Mouse (Mus musculus) kidney, embryonic 15.5 days (tissue): ENCODE data around the gene Sympk. TPM values are rescaled to one million over a fixed set of nuclear protein-coding genes. Genes with fewer than 3 reads are reported as not detected.
"Not testable (repeated sequence)": the region's sequence is repeated elsewhere in the genome, so short reads cannot be mapped to it uniquely, and the experiment has no call there.

Experiments
- ATAC-seq: fragments of 200-750 bp; cut with Nextera tagmentation; replicated peaks from 2 replicates; pipeline ENCODE4 v1.8.0; 2017; ENCODE audit warnings: moderate TSS enrichment; ENCODE audit not compliant: low FRiP score
- H3K27ac ChIP-seq: fragments of 300-500 bp; sonication (generic); 2 replicates; pipeline ENCODE4 v1.5.1; 2015; ENCODE audit warnings: mild to moderate bottlenecking, inconsistent platforms
- H3K27me3 ChIP-seq: fragments of 300-500 bp; sonication (generic); 2 replicates; pipeline ENCODE4 v1.6.1; 2015; ENCODE audit warnings: inconsistent platforms
- H3K36me3 ChIP-seq: fragments of 300-500 bp; sonication (generic); 2 replicates; pipeline ENCODE4 v1.6.1; 2015; ENCODE audit warnings: inconsistent platforms
- H3K4me1 ChIP-seq: fragments of 300-500 bp; sonication (generic); 2 replicates; pipeline ENCODE4 v1.6.1; 2015; ENCODE audit warnings: inconsistent platforms
- H3K4me2 ChIP-seq: fragments of 300-500 bp; sonication (generic); 2 replicates; pipeline ENCODE4 v1.6.1; 2015; ENCODE audit warnings: moderate library complexity, mild to moderate bottlenecking, inconsistent platforms
- H3K4me3 ChIP-seq: fragments of 300-500 bp; sonication (generic); replicated peaks from 2 replicates; pipeline ENCODE4 v1.5.1; 2015; ENCODE audit warnings: mild to moderate bottlenecking, inconsistent platforms
- H3K9ac ChIP-seq: fragments of 300-500 bp; sonication (generic); 2 replicates; pipeline ENCODE4 v1.6.1; 2015; ENCODE audit warnings: mild to moderate bottlenecking, inconsistent platforms
- H3K9me3 ChIP-seq: fragments of 300-500 bp; sonication (generic); replicated peaks from 2 replicates; pipeline ENCODE4 v1.6.1; 2016; ENCODE audit warnings: inconsistent platforms
- WGBS: fragments of 180-500 bp; shearing (Covaris S2); methylation state at CpG from one replicate; pipeline ENCODE4 v1.1.7; 2015; ENCODE audit warnings: mixed read lengths; 5-methylcytosine and 5-hydroxymethylcytosine counted together
- polyA plus RNA-seq: library from polyadenylated mRNA; unstranded; fragments of >200 nt; fragmentation: Nextera tagmentation; extraction: Ambion mirVana; gene quantifications from 2 replicates; pipeline ENCODE4 v1.2.1, GENCODE M21; 2015

The Sympk gene
- polyA plus RNA-seq, 1 experiment from 2014 or later: 38.4 TPM

DNA sequence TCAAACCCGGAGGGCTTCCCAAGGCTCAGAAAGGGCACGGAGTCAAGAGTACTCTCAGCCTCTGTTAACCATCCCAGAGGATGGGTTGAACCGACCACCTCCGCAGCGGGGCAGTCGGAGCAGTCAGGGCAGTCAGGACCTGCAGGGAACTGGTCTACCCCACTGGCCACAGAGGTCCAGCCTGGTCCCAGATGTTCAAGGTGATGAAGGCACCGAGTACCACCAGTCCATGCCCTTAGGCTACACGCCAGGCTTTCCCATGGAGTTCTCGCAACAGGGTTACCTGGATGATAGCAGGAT lies 30.6 kb downstream of the Sympk start:
- 63% methylated on average over 9 of the region's 9 CpGs for WGBS
- no peaks in the 10 kb centered on the region for H3K9me3 ChIP-seq
- H3K9ac ChIP-seq: no peak overlapping the region
- H3K27ac ChIP-seq: no peak overlapping the region
- no peaks in the 10 kb centered on the region for H3K27me3 ChIP-seq
- ATAC-seq: no peak; the same call in 1 of the 2 replicates
- H3K4me3 ChIP-seq: no peak overlapping the region
- peak overlapping the region; percentile 48 for H3K4me2 ChIP-seq
- peaks cover 48% of the 10 kb centered on the region for H3K36me3 ChIP-seq
- H3K4me1 ChIP-seq: peaks cover 9% of the 10 kb centered on the region

DNA sequence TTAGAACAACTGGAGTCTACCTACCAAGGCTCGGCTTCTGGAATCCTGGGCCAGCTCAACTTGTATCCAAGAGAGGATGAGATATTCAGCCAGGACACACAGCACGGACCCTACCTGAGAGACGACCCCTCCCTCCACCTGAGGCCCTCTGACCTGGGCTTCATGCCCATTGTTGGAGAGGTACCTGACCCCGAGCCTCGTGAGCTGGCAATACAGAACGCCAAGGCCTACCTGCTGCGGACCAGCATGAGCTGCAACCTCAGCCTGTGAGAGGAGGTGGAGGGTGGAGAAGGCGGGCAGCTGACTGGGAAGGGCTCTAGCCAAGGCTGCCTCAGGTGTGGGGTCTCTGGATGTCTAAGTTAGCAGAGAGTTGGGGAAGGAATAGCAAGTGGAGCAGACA lies 30.9 kb downstream of the Sympk start:
- 92% methylated on average over 8 of the region's 8 CpGs for WGBS
- Histone ChIP-seq H3K27me3 (no peaks in the 10 kb centered on the region), H3K9ac (no peak overlapping the region), H3K4me2 (no peak overlapping the region), H3K36me3 (peaks cover 44% of the 10 kb centered on the region), H3K4me1 (peaks cover 9% of the 10 kb centered on the region), H3K9me3 (no peaks in the 10 kb centered on the region), H3K27ac (no peak overlapping the region), H3K4me3 (no peak overlapping the region)
- ATAC-seq: no peak

DNA sequence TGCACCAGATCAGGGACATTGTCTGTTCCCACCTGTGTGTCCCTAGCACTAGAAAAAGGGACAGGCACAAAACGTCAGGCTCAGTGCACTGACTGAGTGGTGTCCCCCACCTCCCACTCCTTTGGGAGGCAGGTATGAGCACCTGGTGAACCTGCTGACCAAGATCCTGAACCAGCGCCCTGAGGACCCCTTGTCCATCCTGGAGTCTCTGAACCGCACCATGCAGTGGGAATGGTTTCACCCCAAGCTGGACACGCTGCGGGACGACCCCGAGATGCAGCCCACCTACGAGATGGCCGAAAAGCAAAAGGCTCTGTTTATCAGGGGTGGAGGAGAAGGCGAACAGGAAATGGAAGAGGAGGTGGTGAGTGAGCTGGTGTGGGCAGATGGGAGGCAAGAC lies 33.2 kb downstream of the Sympk start:
- H3K27me3 ChIP-seq: no peaks in the 10 kb centered on the region
- peaks cover 21% of the 10 kb centered on the region for H3K36me3 ChIP-seq
- no peak overlapping the region for H3K4me3 ChIP-seq
- H3K27ac ChIP-seq: no peak overlapping the region
- no peaks in the 10 kb centered on the region for H3K9me3 ChIP-seq
- ATAC-seq: no peak
- H3K4me2 ChIP-seq: no peak overlapping the region
- H3K4me1 ChIP-seq: peaks cover 9% of the 10 kb centered on the region
- 87% methylated on average over 10 of the region's 10 CpGs for WGBS
- no peak overlapping the region for H3K9ac ChIP-seq

DNA sequence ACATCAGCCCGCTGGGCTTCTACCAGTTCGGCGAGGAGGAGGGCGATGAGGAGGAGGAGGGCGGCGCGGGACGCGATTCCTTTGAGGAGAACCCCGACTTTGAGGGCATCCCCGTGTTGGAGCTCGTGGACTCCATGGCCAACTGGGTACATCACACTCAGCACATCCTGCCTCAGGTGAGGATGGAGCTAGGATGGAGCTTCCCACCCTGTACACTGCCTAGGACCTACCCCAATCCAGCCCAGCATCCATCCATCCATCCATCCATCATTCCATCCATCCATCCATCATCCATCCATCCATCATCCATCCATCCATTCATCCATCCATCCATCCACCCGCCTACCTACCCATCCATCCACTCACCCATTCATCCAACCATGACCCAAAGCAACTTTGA lies 41.7 kb downstream of the Sympk start:
- H3K4me1 ChIP-seq: no peaks in the 10 kb centered on the region
- H3K36me3 ChIP-seq: no peaks in the 10 kb centered on the region
- H3K27me3 ChIP-seq: peaks cover 42% of the 10 kb centered on the region
- peak overlapping the region; percentile 8 for H3K4me2 ChIP-seq
- ATAC-seq: no peak
- no peak overlapping the region for H3K9ac ChIP-seq
- no peak overlapping the region for H3K27ac ChIP-seq
- WGBS: 54% methylated on average over 13 of the region's 13 CpGs
- no peaks in the 10 kb centered on the region for H3K9me3 ChIP-seq
- H3K4me3 ChIP-seq: no peak overlapping the region; the same call in 1 of the 2 replicates

DNA sequence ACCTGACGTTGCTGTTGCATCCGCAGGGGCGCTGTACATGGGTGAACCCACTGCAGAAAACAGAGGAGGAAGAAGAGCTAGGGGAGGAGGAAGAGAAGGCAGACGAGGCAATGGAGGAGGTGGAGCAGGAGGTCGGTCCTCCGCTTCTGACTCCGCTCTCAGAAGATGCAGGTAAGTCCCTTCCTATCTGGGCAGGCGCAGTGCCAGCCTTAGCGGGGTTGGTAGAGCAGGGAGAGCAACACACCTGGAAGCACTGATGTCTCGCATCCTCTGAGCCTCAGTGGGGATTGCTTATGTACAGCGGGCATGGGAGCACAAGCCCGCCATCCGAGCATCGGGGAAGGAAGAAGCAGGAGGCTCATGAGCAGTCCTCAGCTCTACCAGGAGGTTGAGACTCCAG lies 42.9 kb downstream of the Sympk start:
- ATAC-seq: no peak
- Histone ChIP-seq H3K4me1 (no peaks in the 10 kb centered on the region), H3K36me3 (no peaks in the 10 kb centered on the region), H3K9me3 (no peaks in the 10 kb centered on the region), H3K4me3 (no peak overlapping the region), H3K4me2 (no peak overlapping the region), H3K9ac (no peak overlapping the region), H3K27ac (no peak overlapping the region), H3K27me3 (peaks cover 42% of the 10 kb centered on the region)
- 47% methylated on average over 14 of the region's 14 CpGs for WGBS

DNA sequence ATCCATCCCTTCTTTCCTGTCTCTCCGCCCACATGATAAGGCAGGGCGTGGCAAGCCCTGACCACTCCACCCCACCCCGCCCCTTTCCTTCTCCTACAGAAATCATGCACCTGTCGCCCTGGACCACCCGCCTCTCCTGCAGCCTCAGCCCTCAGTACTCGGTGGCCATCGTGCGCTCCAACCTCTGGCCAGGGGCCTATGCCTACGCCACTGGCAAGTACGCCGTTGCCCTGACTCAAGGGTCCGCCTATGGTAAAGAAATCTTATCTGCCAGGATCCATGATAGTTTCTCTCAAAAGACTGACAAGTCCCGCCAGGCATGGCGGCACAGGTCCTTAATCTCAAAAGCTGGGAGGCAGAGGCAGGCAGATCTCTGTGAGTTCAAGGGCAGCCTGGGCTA lies 43.8 kb downstream of the Sympk start:
- no peak overlapping the region for H3K4me3 ChIP-seq
- H3K9ac ChIP-seq: no peak overlapping the region
- no peak overlapping the region for H3K4me2 ChIP-seq
- no peaks in the 10 kb centered on the region for H3K4me1 ChIP-seq
- H3K27ac ChIP-seq: no peak overlapping the region
- peaks cover 42% of the 10 kb centered on the region for H3K27me3 ChIP-seq
- H3K36me3 ChIP-seq: no peaks in the 10 kb centered on the region
- ATAC-seq: no peak
- 66% methylated on average over 13 of the region's 14 CpGs for WGBS
- no peaks in the 10 kb centered on the region for H3K9me3 ChIP-seq

DNA sequence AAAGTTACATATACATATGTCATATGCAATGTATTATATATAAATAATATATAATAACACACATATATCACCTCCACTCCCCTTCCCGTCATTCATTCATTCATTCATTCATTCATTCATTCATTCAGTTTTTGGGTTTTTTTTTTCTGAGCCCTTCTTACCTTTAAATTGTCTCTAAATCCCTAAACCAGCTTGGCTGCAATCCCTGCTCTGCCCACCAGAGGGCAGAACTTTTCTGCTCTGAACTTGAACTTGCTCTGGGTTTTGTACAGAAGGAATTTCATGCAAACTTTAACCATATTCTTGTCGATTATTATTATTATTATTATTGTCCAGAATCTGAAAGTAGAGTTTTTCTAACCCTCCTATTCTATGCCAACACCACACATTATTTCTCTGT lies 44.5 kb downstream of the Sympk start:
- no peaks in the 10 kb centered on the region for H3K36me3 ChIP-seq
- H3K4me3 ChIP-seq: no peak overlapping the region
- no peaks in the 10 kb centered on the region for H3K9me3 ChIP-seq
- 6% methylated on average over 2 of the region's 2 CpGs for WGBS
- H3K27ac ChIP-seq: no peak overlapping the region
- H3K27me3 ChIP-seq: peaks cover 39% of the 10 kb centered on the region
- no peak for ATAC-seq
- no peak overlapping the region for H3K4me2 ChIP-seq
- H3K9ac ChIP-seq: no peak overlapping the region
- H3K4me1 ChIP-seq: no peaks in the 10 kb centered on the region

DNA sequence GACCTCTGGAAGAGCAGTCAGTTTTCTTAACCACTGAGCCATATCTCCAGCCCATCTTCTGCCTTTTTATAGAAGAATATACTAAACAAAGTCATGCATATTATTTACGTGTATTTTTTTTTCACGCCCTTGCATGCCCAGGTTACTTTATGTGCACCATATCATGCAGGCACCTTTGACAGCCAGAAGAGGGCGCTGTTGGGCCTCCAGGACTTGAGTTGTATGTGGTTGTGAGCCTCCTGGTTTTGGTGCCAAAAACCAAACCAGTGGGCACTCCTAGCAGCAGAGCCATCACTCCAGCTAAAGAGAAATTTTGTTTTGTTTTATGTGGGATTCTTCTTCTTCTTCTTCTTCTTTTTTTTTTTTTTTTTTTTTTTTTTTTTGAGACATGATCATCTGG lies 45.3 kb downstream of the Sympk start:
- peaks cover 35% of the 10 kb centered on the region for H3K27me3 ChIP-seq
- H3K4me3 ChIP-seq: no peak overlapping the region
- no peak overlapping the region for H3K9ac ChIP-seq
- ATAC-seq: no peak
- no peaks in the 10 kb centered on the region for H3K36me3 ChIP-seq
- H3K27ac ChIP-seq: no peak overlapping the region
- WGBS: 50% methylated on average over 3 of the region's 3 CpGs
- no peaks in the 10 kb centered on the region for H3K4me1 ChIP-seq
- no peaks in the 10 kb centered on the region for H3K9me3 ChIP-seq
- no peak overlapping the region for H3K4me2 ChIP-seq

DNA sequence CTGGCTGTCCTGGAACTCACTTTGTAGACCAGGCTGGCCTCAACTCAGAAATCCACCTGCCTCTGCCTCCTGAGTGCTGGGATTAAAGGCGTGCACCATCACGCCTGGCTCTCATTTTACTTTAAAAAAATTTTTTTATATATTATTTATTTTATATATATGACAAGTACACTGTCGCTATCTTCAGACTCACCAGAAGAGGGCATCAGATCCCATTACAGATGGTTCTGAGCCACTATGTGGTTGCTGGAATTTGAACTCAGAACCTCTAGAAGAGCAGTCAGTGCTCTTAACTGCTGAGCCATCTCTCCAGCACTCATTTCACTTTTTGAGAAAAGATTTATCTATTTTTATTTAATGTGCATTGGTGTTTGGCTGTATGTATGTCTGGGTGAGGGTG lies 46.8 kb downstream of the Sympk start:
- H3K27me3 ChIP-seq: peaks cover 20% of the 10 kb centered on the region
- ATAC-seq, H3K9ac ChIP-seq, H3K36me3 ChIP-seq, H3K9me3 ChIP-seq, H3K4me3 ChIP-seq, H3K4me1 ChIP-seq, H3K4me2 ChIP-seq, H3K27ac ChIP-seq: not testable (repeated sequence)
- 61% methylated on average over 3 of the region's 3 CpGs for WGBS

DNA sequence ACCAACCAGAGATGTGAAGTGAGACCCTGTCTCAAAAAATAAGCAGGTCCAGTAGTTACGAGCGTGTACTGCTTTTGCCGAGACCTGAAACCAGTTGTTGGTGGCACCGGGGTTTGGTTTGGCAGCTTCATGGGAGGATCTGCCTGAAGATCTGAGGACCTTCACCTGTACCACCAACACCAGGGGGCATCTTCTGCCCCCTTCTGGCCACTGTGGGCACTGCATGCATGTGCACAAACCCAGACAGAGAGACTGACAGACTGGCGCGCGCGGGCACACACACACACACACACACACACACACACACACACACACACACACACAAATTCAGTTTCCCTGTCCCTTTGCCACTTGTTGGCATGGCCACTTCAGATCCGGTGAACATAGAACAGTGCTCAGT lies 49.3 kb downstream of the Sympk start:
- Histone ChIP-seq H3K4me2 (no peak overlapping the region), H3K9me3 (no peaks in the 10 kb centered on the region), H3K36me3 (peaks cover 7% of the 10 kb centered on the region), H3K9ac (no peak overlapping the region), H3K27ac (no peak overlapping the region), H3K27me3 (no peaks in the 10 kb centered on the region), H3K4me3 (no peak overlapping the region), H3K4me1 (peaks cover 27% of the 10 kb centered on the region)
- ATAC-seq: no peak
- WGBS: 83% methylated on average over 9 of the region's 9 CpGs

DNA sequence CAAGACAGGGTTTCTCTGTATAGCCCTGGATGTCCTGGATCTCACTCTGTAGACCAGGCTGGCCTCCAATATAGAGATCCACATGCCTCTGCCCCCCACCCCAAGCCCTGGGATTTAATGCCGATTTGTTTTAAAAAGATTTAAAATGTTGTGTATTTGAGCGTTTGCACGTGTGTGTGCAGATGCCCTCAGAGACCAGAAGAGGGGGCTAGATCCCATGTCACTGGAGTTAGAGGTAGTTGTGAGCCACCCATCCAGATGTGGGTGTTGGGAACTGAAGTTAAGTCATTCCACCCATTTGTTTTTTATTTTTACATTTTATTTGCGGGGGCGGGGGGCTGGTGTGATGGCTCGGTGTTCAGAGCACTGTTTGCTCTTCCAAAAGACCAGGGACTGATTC lies 50.3 kb downstream of the Sympk start:
- no peak overlapping the region for H3K27ac ChIP-seq
- no peak overlapping the region for H3K4me3 ChIP-seq
- no peaks in the 10 kb centered on the region for H3K9me3 ChIP-seq
- no peak overlapping the region for H3K4me2 ChIP-seq
- peaks cover 16% of the 10 kb centered on the region for H3K36me3 ChIP-seq
- H3K9ac ChIP-seq: no peak overlapping the region
- peaks cover 35% of the 10 kb centered on the region for H3K4me1 ChIP-seq
- H3K27me3 ChIP-seq: no peaks in the 10 kb centered on the region
- no peak for ATAC-seq
- 92% methylated on average over 6 of the region's 6 CpGs for WGBS

DNA sequence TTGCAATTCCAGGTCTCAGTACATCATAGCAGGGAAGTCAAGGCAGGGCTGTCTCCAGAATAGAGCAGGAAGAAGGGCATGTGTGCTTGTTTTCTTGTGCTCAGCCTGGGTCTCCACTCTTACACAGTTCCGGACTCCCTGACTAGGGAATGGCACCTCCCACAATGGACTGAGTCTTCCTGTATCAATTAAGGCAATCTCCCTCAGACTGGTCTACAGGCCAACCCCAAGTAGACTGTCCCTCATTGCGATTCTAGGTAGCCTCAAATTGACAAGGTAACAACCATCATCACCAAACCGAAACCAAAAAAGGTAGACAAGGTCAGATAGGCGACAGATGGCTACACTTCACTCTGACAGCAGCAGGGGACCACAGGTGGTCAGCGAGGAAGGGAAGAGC lies 51.1 kb downstream of the Sympk start:
- WGBS: 55% methylated on average over 5 of the region's 5 CpGs
- peaks cover 24% of the 10 kb centered on the region for H3K36me3 ChIP-seq
- ATAC-seq: peak; percentile 8; the same call in 1 of the 2 replicates
- H3K4me2 ChIP-seq: peak overlapping the region; percentile 70
- no peaks in the 10 kb centered on the region for H3K27me3 ChIP-seq
- no peaks in the 10 kb centered on the region for H3K9me3 ChIP-seq
- no peak overlapping the region; the same call in 1 of the 2 replicates for H3K9ac ChIP-seq
- H3K27ac ChIP-seq: no peak overlapping the region
- H3K4me3 ChIP-seq: peak overlapping the region; percentile 89
- peaks cover 35% of the 10 kb centered on the region for H3K4me1 ChIP-seq

DNA sequence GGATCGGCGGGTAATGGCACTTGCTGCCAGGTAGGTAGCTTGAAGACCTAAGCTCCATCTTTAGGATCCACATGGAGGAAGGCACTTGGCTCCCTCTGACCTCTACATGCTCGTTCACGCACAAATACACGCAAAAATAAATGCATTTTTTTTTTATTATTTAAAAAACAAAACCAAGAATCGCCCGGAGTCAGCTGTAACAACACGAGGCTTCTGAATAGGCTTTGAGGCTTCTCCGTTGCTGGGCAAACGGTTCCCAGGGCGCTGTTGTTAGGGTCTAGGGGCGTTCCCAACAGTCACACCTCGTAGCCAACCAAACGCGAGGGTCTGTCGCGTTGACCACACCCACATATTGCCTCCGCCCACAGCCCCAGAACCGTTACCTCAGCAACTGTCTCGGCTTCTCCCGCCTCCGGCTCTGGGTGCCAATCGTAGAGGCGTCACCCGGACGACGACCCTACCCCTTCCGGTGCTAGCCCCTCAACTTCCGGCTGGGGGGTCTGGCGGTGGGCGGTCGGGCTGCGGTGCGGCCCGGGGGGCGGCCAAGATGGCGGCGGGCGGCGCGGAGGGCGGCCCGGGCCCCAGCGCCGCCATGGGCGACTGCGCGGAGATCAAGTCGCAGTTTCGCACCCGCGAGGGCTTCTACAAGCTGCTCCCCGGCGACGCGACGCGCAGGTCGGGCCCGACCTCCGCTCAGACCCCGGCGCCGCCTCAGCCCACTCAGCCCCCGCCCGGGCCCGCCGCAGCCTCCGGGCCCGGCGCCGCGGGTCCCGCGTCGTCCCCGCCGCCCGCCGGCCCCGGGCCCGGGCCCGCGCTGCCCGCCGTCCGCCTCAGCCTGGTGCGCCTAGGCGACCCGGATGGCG lies 51.8 kb downstream of the Sympk start, which contains the start of gene Dmwd:
Gene Dmwd, plus strand, starts transcription at position 505 of the 863 bp plus-strand sequence.
- peak within 1 kb of the TSS; percentile 87 for H3K27ac ChIP-seq
- H3K4me2 ChIP-seq: peak within 1 kb of the TSS; percentile 70
- ATAC-seq: peak; percentile 98
- peak within 1 kb of the TSS; percentile 99 for H3K9ac ChIP-seq
- H3K4me3 ChIP-seq: peak within 1 kb of the TSS; percentile 89
- no peaks in the 10 kb centered on the region for H3K9me3 ChIP-seq
- peaks cover 31% of the 10 kb centered on the region for H3K36me3 ChIP-seq
- WGBS: under 1% methylated on average over 84 of the region's 91 CpGs
- H3K4me1 ChIP-seq: peaks cover 35% of the 10 kb centered on the region
- H3K27me3 ChIP-seq: no peaks in the 10 kb centered on the region
